Mouse (Mus musculus): ENCODE measurements around the gene Socs2.

DNA sequence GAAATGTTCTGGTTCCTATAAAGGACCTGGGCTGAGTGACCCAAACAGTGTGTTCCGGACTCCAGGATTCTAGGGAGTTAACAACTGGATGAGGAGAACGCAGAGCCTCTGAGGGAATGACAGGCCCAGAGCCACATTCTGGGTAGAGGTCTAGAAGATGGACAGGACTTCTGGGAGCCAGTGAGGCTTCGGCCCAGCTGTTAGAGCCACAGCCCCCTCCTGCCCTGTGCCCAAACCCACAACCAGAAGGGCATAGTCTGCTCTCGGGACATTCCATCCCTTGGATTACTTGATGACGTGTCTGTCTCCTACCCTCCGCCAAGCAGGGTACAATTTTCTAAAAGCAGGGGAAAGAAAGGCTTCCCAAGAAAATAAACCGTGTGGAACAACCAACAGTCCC, 7.8 kb downstream of the Socs2 start:
- TF ChIP-seq POLR2A (IDR thresholded peaks at IDR 0.05; ENCODE audit: borderline replicate concordance, extremely low read depth, low read depth, low read length) (no peak), CTCF (IDR thresholded peaks at IDR 0.05; ENCODE audit: insufficient read depth, low read length) (no peak)

Data from lung, adult 2 months (tissue).